Comparison of ENCODE assay signal across 20 mouse cellular contexts in genomic region chr13:38545460-38545859, GRCm38 (mm10). TPM values are rescaled to one million over a fixed set of nuclear protein-coding genes. Genes with fewer than 3 reads are reported as not detected.
DNase-seq lines count a peak whose midpoint lies in the region; ATAC-seq and TF ChIP-seq lines count a peak whose summit lies in the region.
"Had no signal": no experiment of that assay in that cellular context is flagged by ENCODE, and none has a peak within 500 bp of the region (broad histone marks: within the 10 kb centered on the region; RNA-seq: fewer than 3 reads in every experiment).

No protein-coding gene starts in this region.

- H3K9me3 ChIP-seq in lung, postnatal 0 days (ENCODE audit: low read length), result no peaks in the 10 kb centered on the region
- H3K9me3 ChIP-seq: forebrain, embryonic 12.5 days; heart, embryonic 13.5 days; limb, embryonic 12.5 days; midbrain, embryonic 13.5 days; stomach, embryonic 15.5 days had no signal

- peaks cover 4% of the 10 kb centered on the region; the same call in 1 of the 2 replicates for H3K4me1 ChIP-seq in lung, postnatal 0 days (ENCODE audit: insufficient read depth, low read depth, low read length)
- H3K4me1 ChIP-seq: forebrain, embryonic 12.5 days; heart, embryonic 13.5 days; limb, embryonic 12.5 days; midbrain, embryonic 13.5 days; stomach, embryonic 15.5 days had no signal

- H3K36me3 ChIP-seq in lung, postnatal 0 days (ENCODE audit: insufficient read depth, low read length), result no peaks in the 10 kb centered on the region
- H3K36me3 ChIP-seq: forebrain, embryonic 12.5 days; heart, embryonic 13.5 days; limb, embryonic 12.5 days; midbrain, embryonic 13.5 days; stomach, embryonic 15.5 days had no signal

- no peak overlapping the region for H3K9ac ChIP-seq in lung, postnatal 0 days (replicated peaks; ENCODE audit: low read depth)
- H3K9ac ChIP-seq: forebrain, embryonic 12.5 days; heart, embryonic 13.5 days; limb, embryonic 12.5 days; liver, embryonic 14.5 days; midbrain, embryonic 13.5 days; stomach, embryonic 15.5 days had no signal

- peak overlapping the region; percentile 63 for H3K27ac ChIP-seq in lung, postnatal 0 days (ENCODE audit: low read length)
- H3K27ac ChIP-seq: forebrain, embryonic 12.5 days; heart, embryonic 13.5 days; limb, embryonic 12.5 days; liver, embryonic 14.5 days; midbrain, embryonic 13.5 days; stomach, embryonic 15.5 days had no signal

- 49% methylated on average over 3 of the region's 3 CpGs for WGBS in lung, postnatal 0 days

- ATAC-seq in lung, postnatal 0 days, result peak; percentile 88
- ATAC-seq: midbrain, embryonic 13.5 days had no signal

- TF ChIP-seq CTCF in lung, postnatal 0 days (IDR thresholded peaks at IDR 0.05), result no peak

- peak; percentile 78 for DNase-seq in gastrocnemius, adult 18-20 months (ENCODE audit: low spot score)
- DNase-seq in gastrocnemius, postnatal 4 days (ENCODE audit: low spot score in 2 of 2), result no peak
- peak; percentile 63 for DNase-seq in lung, postnatal 0 days (ENCODE audit: low spot score)
- no peak for DNase-seq in lung, postnatal 25 days (ENCODE audit: low spot score)
- DNase-seq in adrenal gland, postnatal 36 days, result peak; percentile 32 to 45
- DNase-seq in lung, postnatal 4 days, result peak; percentile 20 to 58
- no peak for DNase-seq in left cerebral cortex, adult 8-10 months (ENCODE audit: low spot score in 2 of 2)
- DNase-seq: cerebellum, adult 11-12 months; cerebellum, postnatal 36 days; kidney, adult 8-10 months; kidney, postnatal 25 days; layer of hippocampus, adult 9-11 months; spleen, adult 18-20 months; thymus, postnatal 14 days had no signal

- no peak overlapping the region for H3K4me3 ChIP-seq in lung, postnatal 0 days (ENCODE audit: low read depth, low read length)
- H3K4me3 ChIP-seq: forebrain, embryonic 12.5 days; heart, embryonic 13.5 days; limb, embryonic 12.5 days; midbrain, embryonic 13.5 days; stomach, embryonic 15.5 days had no signal

- H3K27me3 ChIP-seq in lung, postnatal 0 days (replicated peaks; ENCODE audit: insufficient read depth, low read length), result no peaks in the 10 kb centered on the region
- H3K27me3 ChIP-seq: forebrain, embryonic 12.5 days; heart, embryonic 13.5 days; limb, embryonic 12.5 days; midbrain, embryonic 13.5 days; stomach, embryonic 15.5 days had no signal

- no peak overlapping the region for H3K4me2 ChIP-seq in lung, postnatal 0 days (replicated peaks; ENCODE audit: low read depth, low read length)
- H3K4me2 ChIP-seq: forebrain, embryonic 12.5 days; heart, embryonic 13.5 days; limb, embryonic 12.5 days; midbrain, embryonic 13.5 days; stomach, embryonic 15.5 days had no signal

- TF ChIP-seq EP300 in lung, postnatal 0 days (IDR thresholded peaks at IDR 0.05), result no peak

RNA-seq across cellular contexts. Expression of gene Txndc5, which starts 16.8 kb away (rescaled TPM):
- 10 to 100 TPM; 27.2 to 28.0 TPM for total RNA-seq in gastrocnemius, adult 18-20 months (2021)
- 100 to 1,000 TPM; 118 to 121 TPM for total RNA-seq in gastrocnemius, postnatal 4 days (2021)
- 145 and 151 TPM in 2 replicates for polyA plus RNA-seq in lung, postnatal 0 days (2015; fragmentation: Nextera tagmentation; extraction: Ambion mirVana)
- total RNA-seq in adrenal gland, postnatal 36 days (2021), result 100 to 1,000 TPM; 134 to 198 TPM
- total RNA-seq in left cerebral cortex, adult 8-10 months (2022), result 10 to 100 TPM; 54.9 to 60.8 (median 58.6) TPM

Comparison
In these comparisons a context has a peak if more than half of its experiments do, and no peak if none do; other contexts are left out.
1. DNase-seq: peak in gastrocnemius, adult 18-20 months (single experiment), lung, postnatal 0 days (single experiment), adrenal gland, postnatal 36 days (2 of 2) and lung, postnatal 4 days (2 of 2); none in gastrocnemius, postnatal 4 days (0 of 2), lung, postnatal 25 days (single experiment) and left cerebral cortex, adult 8-10 months (0 of 2).